Mouse (Mus musculus): ENCODE results near the gene St7.

The St7 gene

GRCm38 (mm10) chr6:17763963-17764659 lies 71.4 kb downstream of the St7 start:
- DNase-seq (ENCODE audit: inconsistent age in 2 of 2, low spot score in 1 of 2), result no peak

- no peak for DNase-seq (ENCODE audit: inconsistent age in 2 of 2, low spot score in 1 of 2)
Observed at GRCm38 (mm10) chr6:17764660-17764998, 71.9 kb downstream of the St7 start.

- no peak for DNase-seq (ENCODE audit: inconsistent age in 2 of 2, low spot score in 1 of 2)
Observed at GRCm38 (mm10) chr6:17769972-17770644, 77.4 kb downstream of the St7 start.

- DNase-seq (ENCODE audit: inconsistent age in 2 of 2, low spot score in 1 of 2), result no peak
Observed at GRCm38 (mm10) chr6:17770645-17771345, 78.1 kb downstream of the St7 start.

GRCm38 (mm10) chr6:17771456-17771855 lies 78.7 kb downstream of the St7 start:
- peak in 1 of 2 experiments; percentile 52 for DNase-seq (ENCODE audit: inconsistent age in 2 of 2, low spot score in 1 of 2)

GRCm38 (mm10) chr6:17772514-17772913 lies 79.8 kb downstream of the St7 start:
- peak; percentile 18 to 63 for DNase-seq (ENCODE audit: inconsistent age in 2 of 2, low spot score in 1 of 2)

- DNase-seq (ENCODE audit: inconsistent age in 2 of 2, low spot score in 1 of 2), result no peak
Observed at GRCm38 (mm10) chr6:17776041-17776440, 83.3 kb downstream of the St7 start.

GRCm38 (mm10) chr6:17777018-17777799 lies 84.5 kb downstream of the St7 start:
- no peak for DNase-seq (ENCODE audit: inconsistent age in 2 of 2, low spot score in 1 of 2)

GRCm38 (mm10) chr6:17778648-17779202 lies 86.0 kb downstream of the St7 start:
- no peak for DNase-seq (ENCODE audit: inconsistent age in 2 of 2, low spot score in 1 of 2)

- no peak for DNase-seq (ENCODE audit: inconsistent age in 2 of 2, low spot score in 1 of 2)
Observed at GRCm38 (mm10) chr6:17783511-17783910, 90.8 kb downstream of the St7 start.

GRCm38 (mm10) chr6:17784523-17784922 lies 91.8 kb downstream of the St7 start:
- DNase-seq (ENCODE audit: inconsistent age in 2 of 2, low spot score in 1 of 2), result no peak

GRCm38 (mm10) chr6:17785248-17785647 lies 92.5 kb downstream of the St7 start:
- DNase-seq (ENCODE audit: inconsistent age in 2 of 2, low spot score in 1 of 2), result no peak

GRCm38 (mm10) chr6:17787810-17788209 lies 95.1 kb downstream of the St7 start:
- DNase-seq (ENCODE audit: inconsistent age in 2 of 2, low spot score in 1 of 2), result no peak

- DNase-seq (ENCODE audit: inconsistent age in 2 of 2, low spot score in 1 of 2), result no peak
Observed at GRCm38 (mm10) chr6:17790251-17790650, 97.5 kb downstream of the St7 start.

- DNase-seq (ENCODE audit: inconsistent age in 2 of 2, low spot score in 1 of 2), result peak in 1 of 2 experiments; percentile 62
Observed at GRCm38 (mm10) chr6:17793471-17793870, 100.7 kb downstream of the St7 start.

- no peak for DNase-seq (ENCODE audit: inconsistent age in 2 of 2, low spot score in 1 of 2)
Observed at GRCm38 (mm10) chr6:17797271-17797713, 104.6 kb downstream of the St7 start.

- no peak for DNase-seq (ENCODE audit: inconsistent age in 2 of 2, low spot score in 1 of 2)
Observed at GRCm38 (mm10) chr6:17800694-17801093, 108.0 kb downstream of the St7 start.

- no peak for DNase-seq (ENCODE audit: inconsistent age in 2 of 2, low spot score in 1 of 2)
Observed at GRCm38 (mm10) chr6:17804468-17804867, 111.7 kb downstream of the St7 start.

GRCm38 (mm10) chr6:17806569-17806968 lies 113.8 kb downstream of the St7 start:
- no peak for DNase-seq (ENCODE audit: inconsistent age in 2 of 2, low spot score in 1 of 2)

GRCm38 (mm10) chr6:17811063-17811462 lies 118.3 kb downstream of the St7 start:
- peak in 1 of 2 experiments; percentile 50 for DNase-seq (ENCODE audit: inconsistent age in 2 of 2, low spot score in 1 of 2)

GRCm38 (mm10) chr6:17811531-17811930 lies 118.8 kb downstream of the St7 start:
- DNase-seq (ENCODE audit: inconsistent age in 2 of 2, low spot score in 1 of 2), result no peak
